Mouse (Mus musculus): ENCODE data around the gene Sptan1. TPM values are rescaled to one million over a fixed set of nuclear protein-coding genes. Genes with fewer than 3 reads are reported as not detected.
A peak's percentile ranks its signal among the peaks of the same experiment; 100 is the strongest.

The Sptan1 gene
- polyA plus RNA-seq, 1 experiment from 2014 or later, result 91.7 TPM

DNA sequence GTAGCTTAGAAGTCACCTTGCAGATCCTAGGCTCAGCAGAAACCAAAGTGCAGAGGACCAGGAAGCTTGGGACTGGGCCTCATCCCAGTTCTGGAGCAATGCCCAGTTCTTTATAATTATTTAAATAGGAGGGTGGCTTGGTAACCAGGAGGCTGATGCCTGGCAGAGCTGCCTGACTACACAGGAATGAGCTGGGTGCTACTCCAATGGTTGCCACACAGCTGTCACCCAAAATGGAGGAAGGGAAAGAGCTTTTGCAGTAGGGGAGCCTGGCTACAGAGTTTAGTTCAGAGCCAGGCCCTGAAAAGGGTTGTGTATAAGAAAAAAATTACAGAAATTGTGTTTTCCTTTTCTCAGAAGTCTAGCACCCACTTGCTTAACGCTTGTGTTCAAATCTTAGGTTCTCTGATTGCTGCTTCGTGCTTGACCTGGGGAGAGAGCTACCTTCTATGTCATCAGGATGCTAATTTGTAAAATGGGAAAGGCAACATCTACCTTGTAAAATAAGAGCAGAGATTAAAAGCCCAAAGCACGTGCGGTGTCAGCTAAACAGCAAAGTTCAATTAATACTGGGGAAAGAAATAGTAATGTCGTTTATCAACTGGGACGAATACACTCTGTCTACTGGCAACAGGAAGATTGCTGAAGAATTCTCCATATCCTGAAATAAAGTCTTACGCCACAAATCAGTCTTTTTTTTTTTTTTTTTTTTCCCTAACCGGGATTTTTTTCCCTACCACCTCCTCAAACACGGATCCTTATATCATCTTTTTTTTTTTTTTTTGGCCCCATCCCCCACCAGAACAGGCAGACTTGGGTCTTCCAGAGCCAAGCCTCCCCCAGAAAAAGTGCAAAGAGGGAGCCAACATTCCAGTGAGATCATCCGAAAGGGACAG lies 758 bp upstream of the Sptan1 start:
- Histone ChIP-seq H3K9me3 (replicated peaks) (no peaks in the 10 kb centered on the region), H3K4me1 (peaks cover 53% of the 10 kb centered on the region), H3K27me3 (ENCODE audit: low read depth, poor library complexity, severe bottlenecking) (no peaks in the 10 kb centered on the region), H3K27ac (replicated peaks) (peak overlapping the region; percentile 97), H3K36me3 (peaks cover 27% of the 10 kb centered on the region), H3K4me3 (peak overlapping the region; percentile 99)
- WGBS, result 23% methylated on average over 10 of the region's 10 CpGs
- no peak for DNase-seq (ENCODE audit: low spot score)

- Histone ChIP-seq H3K4me3 (peak overlapping the region; percentile 99), H3K27ac (replicated peaks) (peak overlapping the region; percentile 97), H3K36me3 (peaks cover 32% of the 10 kb centered on the region), H3K27me3 (ENCODE audit: low read depth, poor library complexity, severe bottlenecking) (no peaks in the 10 kb centered on the region), H3K9me3 (replicated peaks) (no peaks in the 10 kb centered on the region), H3K4me1 (peaks cover 58% of the 10 kb centered on the region)
- WGBS, result 1% methylated on average over 29 of the region's 41 CpGs
- DNase-seq (ENCODE audit: low spot score), result no peak
Measured at GRCm38 (mm10) chr2:29965906-29966305, 546 bp downstream of the Sptan1 start.

DNA sequence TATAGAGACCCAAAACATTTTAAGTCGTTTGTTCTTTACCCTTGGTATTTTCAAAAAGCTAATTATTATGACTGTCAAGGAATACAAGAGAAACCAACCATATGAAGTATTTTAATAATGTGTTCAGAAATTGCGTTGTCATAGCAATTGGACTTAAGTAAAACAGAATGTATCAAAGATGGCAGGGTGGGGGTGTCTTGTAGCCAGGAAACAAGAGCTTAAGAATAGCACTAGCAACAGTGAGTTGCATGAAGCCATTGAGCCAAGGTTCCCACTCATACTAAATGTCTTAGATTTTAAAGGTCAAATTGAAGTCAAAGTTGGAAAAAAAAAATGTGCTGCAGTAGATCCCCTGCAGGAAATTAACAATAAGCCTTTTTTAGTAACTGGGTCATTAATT lies 1.5 kb downstream of the Sptan1 start:
- Histone ChIP-seq H3K9me3 (replicated peaks) (no peaks in the 10 kb centered on the region), H3K27me3 (ENCODE audit: low read depth, poor library complexity, severe bottlenecking) (no peaks in the 10 kb centered on the region), H3K27ac (replicated peaks) (peak overlapping the region; percentile 97; the same call in 1 of the 2 replicates), H3K36me3 (peaks cover 34% of the 10 kb centered on the region), H3K4me3 (peak overlapping the region; percentile 99), H3K4me1 (peaks cover 58% of the 10 kb centered on the region)
- WGBS, result 78% methylated on average over 2 of the region's 2 CpGs
- DNase-seq (ENCODE audit: low spot score), result no peak

GRCm38 (mm10) chr2:29967768-29968167 lies 2.4 kb downstream of the Sptan1 start:
- Histone ChIP-seq H3K9me3 (replicated peaks) (no peaks in the 10 kb centered on the region), H3K27me3 (ENCODE audit: low read depth, poor library complexity, severe bottlenecking) (no peaks in the 10 kb centered on the region), H3K4me1 (peaks cover 58% of the 10 kb centered on the region), H3K4me3 (peak overlapping the region; percentile 99), H3K36me3 (peaks cover 34% of the 10 kb centered on the region), H3K27ac (replicated peaks) (no peak overlapping the region)
- 70% methylated on average over 5 of the region's 5 CpGs for WGBS
- DNase-seq (ENCODE audit: low spot score), result no peak

GRCm38 (mm10) chr2:29968638-29969037 lies 3.3 kb downstream of the Sptan1 start:
- Histone ChIP-seq H3K36me3 (peaks cover 36% of the 10 kb centered on the region), H3K4me3 (no peak overlapping the region; the same call in 1 of the 2 replicates), H3K9me3 (replicated peaks) (no peaks in the 10 kb centered on the region), H3K27ac (replicated peaks) (no peak overlapping the region), H3K27me3 (ENCODE audit: low read depth, poor library complexity, severe bottlenecking) (no peaks in the 10 kb centered on the region), H3K4me1 (peaks cover 54% of the 10 kb centered on the region)
- DNase-seq (ENCODE audit: low spot score), result no peak
- WGBS, result 81% methylated on average over 5 of the region's 5 CpGs

DNA sequence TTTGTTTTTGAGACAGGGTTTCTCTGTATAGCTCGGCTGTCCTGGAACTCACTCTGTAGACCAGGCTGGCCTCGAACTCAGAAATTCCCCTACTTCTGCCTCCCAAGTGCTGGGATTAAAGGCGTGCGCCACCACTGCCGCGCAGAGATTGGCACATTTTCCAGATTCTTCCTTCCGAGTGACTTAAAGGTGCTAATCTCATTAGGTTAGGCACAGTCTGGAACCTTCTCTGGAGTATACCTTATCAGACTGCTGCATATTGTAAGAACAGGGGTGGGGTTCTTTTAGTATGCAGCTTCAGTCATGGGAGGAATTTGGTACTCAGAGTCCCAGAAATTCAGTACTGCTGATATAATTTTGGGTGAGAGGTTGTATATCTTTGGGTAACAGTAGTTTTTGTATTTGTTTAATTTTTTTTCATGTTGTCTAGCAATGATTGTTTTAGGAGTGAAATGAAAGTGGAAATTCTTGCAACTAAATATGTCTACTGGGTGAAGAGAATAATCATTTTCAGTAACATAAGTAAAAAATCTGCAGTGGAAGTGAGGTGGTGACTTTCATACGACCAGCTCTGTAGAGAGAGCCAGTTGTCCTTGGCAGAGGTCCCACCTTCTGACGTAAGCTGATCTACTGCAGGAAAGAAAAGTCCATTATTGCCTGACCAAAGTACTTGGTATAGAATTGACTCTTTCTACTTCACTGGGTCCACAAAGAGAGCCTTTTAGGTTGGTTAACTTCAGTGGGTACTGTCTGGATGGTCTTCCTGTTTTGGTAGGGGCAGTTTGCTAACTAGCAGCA lies 6.7 kb downstream of the Sptan1 start:
- WGBS, result 87% methylated on average over 9 of the region's 9 CpGs
- peaks cover 50% of the 10 kb centered on the region for H3K36me3 ChIP-seq
- no peaks in the 10 kb centered on the region for H3K27me3 ChIP-seq (ENCODE audit: low read depth, poor library complexity, severe bottlenecking)
- no peak for DNase-seq (ENCODE audit: low spot score)
- no peaks in the 10 kb centered on the region for H3K9me3 ChIP-seq (replicated peaks)
- H3K4me3 ChIP-seq, result no peak overlapping the region
- H3K27ac ChIP-seq (replicated peaks), result no peak overlapping the region
- peaks cover 31% of the 10 kb centered on the region for H3K4me1 ChIP-seq

DNA sequence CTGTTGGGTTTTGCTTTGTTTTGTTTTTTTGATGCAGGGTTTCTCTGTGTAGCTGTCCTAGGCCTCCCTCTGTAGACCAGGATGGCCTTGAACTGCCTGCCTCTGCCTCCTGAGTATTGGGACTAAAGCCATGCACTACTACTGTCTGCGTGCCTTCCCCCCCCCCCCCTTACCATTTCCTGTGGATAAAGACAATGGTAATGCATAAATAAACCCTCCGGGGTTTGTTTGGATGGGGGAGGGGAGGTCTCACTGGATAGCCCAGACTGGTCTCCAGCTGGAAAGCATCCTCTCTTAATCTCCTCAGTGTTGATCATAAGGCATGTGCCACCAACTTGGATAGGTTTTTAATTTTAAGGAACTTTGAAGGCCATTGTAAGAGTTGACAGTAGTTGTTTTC lies 8.2 kb downstream of the Sptan1 start:
- 27% methylated on average over 2 of the region's 2 CpGs for WGBS
- peaks cover 47% of the 10 kb centered on the region for H3K36me3 ChIP-seq
- no peaks in the 10 kb centered on the region for H3K9me3 ChIP-seq (replicated peaks)
- H3K4me1 ChIP-seq, result peaks cover 17% of the 10 kb centered on the region
- H3K27me3 ChIP-seq (ENCODE audit: low read depth, poor library complexity, severe bottlenecking), result no peaks in the 10 kb centered on the region
- H3K4me3 ChIP-seq, result no peak overlapping the region
- H3K27ac ChIP-seq (replicated peaks), result no peak overlapping the region
- DNase-seq (ENCODE audit: low spot score), result no peak

- H3K27ac ChIP-seq (replicated peaks), result no peak overlapping the region
- H3K9me3 ChIP-seq (replicated peaks), result no peaks in the 10 kb centered on the region
- DNase-seq (ENCODE audit: low spot score), result no peak
- H3K4me1 ChIP-seq, result peaks cover 7% of the 10 kb centered on the region; the same call in 1 of the 2 replicates
- peaks cover 60% of the 10 kb centered on the region for H3K36me3 ChIP-seq
- H3K27me3 ChIP-seq (ENCODE audit: low read depth, poor library complexity, severe bottlenecking), result no peaks in the 10 kb centered on the region
- H3K4me3 ChIP-seq, result no peak overlapping the region
Measured at GRCm38 (mm10) chr2:29977307-29977706, 11.9 kb downstream of the Sptan1 start.

GRCm38 (mm10) chr2:29980661-29981060 lies 15.3 kb downstream of the Sptan1 start:
- no peaks in the 10 kb centered on the region for H3K9me3 ChIP-seq (replicated peaks)
- H3K27ac ChIP-seq (replicated peaks), result no peak overlapping the region
- H3K27me3 ChIP-seq (ENCODE audit: low read depth, poor library complexity, severe bottlenecking), result no peaks in the 10 kb centered on the region
- no peak for DNase-seq (ENCODE audit: low spot score)
- peaks cover 86% of the 10 kb centered on the region for H3K36me3 ChIP-seq
- H3K4me1 ChIP-seq, result no peaks in the 10 kb centered on the region
- H3K4me3 ChIP-seq, result no peak overlapping the region
- 97% methylated on average over 1 of the region's 1 CpGs for WGBS

GRCm38 (mm10) chr2:29991962-29992361 lies 26.6 kb downstream of the Sptan1 start:
- Histone ChIP-seq H3K27ac (replicated peaks) (no peak overlapping the region), H3K4me1 (no peaks in the 10 kb centered on the region), H3K9me3 (replicated peaks) (no peaks in the 10 kb centered on the region), H3K4me3 (no peak overlapping the region), H3K27me3 (ENCODE audit: low read depth, poor library complexity, severe bottlenecking) (no peaks in the 10 kb centered on the region), H3K36me3 (peaks cover 100% of the 10 kb centered on the region)
- WGBS, result 76% methylated on average over 2 of the region's 2 CpGs
- DNase-seq (ENCODE audit: low spot score), result no peak

DNA sequence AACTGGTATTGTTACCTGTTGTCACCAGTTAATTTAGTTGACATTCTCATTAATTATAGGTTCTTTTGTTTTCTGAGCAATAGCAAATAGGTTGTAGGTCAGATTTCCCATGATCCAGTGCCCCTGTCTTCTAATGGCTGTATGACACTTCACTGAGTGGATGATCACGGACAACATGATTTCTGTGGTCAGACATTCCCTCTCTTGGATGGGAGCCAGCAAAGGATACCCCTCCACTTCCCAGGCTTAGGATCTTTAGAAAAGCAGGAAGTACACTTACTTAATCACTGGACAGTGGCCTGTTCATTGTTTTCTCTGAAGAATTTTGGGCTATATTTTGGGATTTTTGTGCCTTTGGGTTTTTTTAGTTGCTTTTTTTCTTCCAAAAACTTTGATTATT lies 43.7 kb downstream of the Sptan1 start:
- Histone ChIP-seq H3K27ac (replicated peaks) (no peak overlapping the region), H3K4me1 (no peaks in the 10 kb centered on the region), H3K4me3 (no peak overlapping the region), H3K36me3 (peaks cover 100% of the 10 kb centered on the region), H3K9me3 (replicated peaks) (no peaks in the 10 kb centered on the region), H3K27me3 (ENCODE audit: low read depth, poor library complexity, severe bottlenecking) (no peaks in the 10 kb centered on the region)
- WGBS, result 91% methylated on average over 1 of the region's 1 CpGs
- DNase-seq (ENCODE audit: low spot score), result no peak

GRCm38 (mm10) chr2:30010840-30011281 lies 45.5 kb downstream of the Sptan1 start:
- no peak for DNase-seq (ENCODE audit: low spot score)
- no peak overlapping the region for H3K27ac ChIP-seq (replicated peaks)
- H3K36me3 ChIP-seq, result peaks cover 100% of the 10 kb centered on the region

More at GRCm38 (mm10) chr2:30010840-30011281, 45.5 kb downstream of the Sptan1 start:
- Histone ChIP-seq H3K27me3 (ENCODE audit: low read depth, poor library complexity, severe bottlenecking) (no peaks in the 10 kb centered on the region), H3K4me3 (no peak overlapping the region), H3K4me1 (no peaks in the 10 kb centered on the region), H3K9me3 (replicated peaks) (no peaks in the 10 kb centered on the region)
- 96% methylated on average over 8 of the region's 8 CpGs for WGBS
